19 mouse cellular contexts compared by ENCODE assay signal in the genomic region with DNA sequence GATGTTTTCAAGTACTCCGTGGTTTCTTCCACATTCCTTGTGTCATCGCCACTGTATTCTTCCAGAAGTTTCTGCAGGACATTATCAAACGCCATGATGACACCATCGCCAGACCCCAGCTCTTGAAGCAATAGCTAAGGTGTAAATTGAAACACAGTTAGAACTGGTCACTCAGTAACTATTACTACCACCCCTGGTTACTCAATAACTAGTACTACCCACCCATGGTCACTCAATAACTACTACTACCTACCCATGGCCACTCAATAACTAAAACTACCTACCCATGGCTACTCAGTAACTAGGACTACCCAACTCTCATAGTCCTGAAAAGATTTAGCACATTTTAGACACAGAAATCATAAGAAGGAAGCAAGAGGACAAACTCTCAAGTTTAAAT.
DNase-seq lines count a peak whose midpoint lies in the region.
"Had no signal": no experiment of that assay in that cellular context is flagged by ENCODE, and none has a peak within 500 bp of the region (broad histone marks: within the 10 kb centered on the region; RNA-seq: fewer than 3 reads in every experiment).

No protein-coding gene starts in this region.

- DNase-seq in kidney, adult 11 months, result peak; percentile 4
- DNase-seq in kidney, postnatal 10 days, result no peak
- DNase-seq in kidney, adult 9 months, result peak; percentile 74
- DNase-seq in kidney, adult 18-20 months, result no peak
- DNase-seq in kidney, postnatal 14 days, result peak; percentile 37
- no peak for DNase-seq in layer of hippocampus, postnatal 36 days
- DNase-seq in frontal cortex, adult 2 months (ENCODE audit: extremely low spot score in 1 of 2, low spot score in 1 of 2), result no peak
- DNase-seq: adrenal gland, adult 8-10 months; adrenal gland, postnatal 25 days; cerebellum, adult 11-12 months; cerebellum, adult 8-10 months; cerebellum, postnatal 10 days; cerebellum, postnatal 36 days; embryo, embryonic 11 days; gastrocnemius, postnatal 10 days; gastrocnemius, postnatal 36 days; heart, adult 2 months; heart, postnatal 14 days; heart, postnatal 4 days had no signal

Comparison
In these comparisons a context has a peak if more than half of its experiments do, and no peak if none do; other contexts are left out.
1. DNase-seq: peak in kidney, adult 11 months (single experiment), kidney, adult 9 months (single experiment) and kidney, postnatal 14 days (single experiment); none in kidney, postnatal 10 days (single experiment), kidney, adult 18-20 months (single experiment), layer of hippocampus, postnatal 36 days (0 of 2) and frontal cortex, adult 2 months (0 of 2).